Mouse (Mus musculus) heart, postnatal 4 days (tissue): Measurements from ENCODE around the gene Rnpep. TPM values are rescaled to one million over a fixed set of nuclear protein-coding genes. Genes with fewer than 3 reads are reported as not detected.
"Not testable (repeated sequence)": the region's sequence is repeated elsewhere in the genome, so short reads cannot be mapped to it uniquely, and the experiment has no call there.

Source experiments
- DNase-seq: peaks from one replicate; pipeline ENCODE4 v3.0.0; 2021
- total RNA-seq, 2 experiments: library from RNA; stranded (reverse); gene quantifications; 2 replicates each; pipeline ENCODE4 v1.2.3; 2021

Rnpep gene
- total RNA-seq, 2 experiments from 2014 or later: 18.9 to 23.3 TPM

DNA sequence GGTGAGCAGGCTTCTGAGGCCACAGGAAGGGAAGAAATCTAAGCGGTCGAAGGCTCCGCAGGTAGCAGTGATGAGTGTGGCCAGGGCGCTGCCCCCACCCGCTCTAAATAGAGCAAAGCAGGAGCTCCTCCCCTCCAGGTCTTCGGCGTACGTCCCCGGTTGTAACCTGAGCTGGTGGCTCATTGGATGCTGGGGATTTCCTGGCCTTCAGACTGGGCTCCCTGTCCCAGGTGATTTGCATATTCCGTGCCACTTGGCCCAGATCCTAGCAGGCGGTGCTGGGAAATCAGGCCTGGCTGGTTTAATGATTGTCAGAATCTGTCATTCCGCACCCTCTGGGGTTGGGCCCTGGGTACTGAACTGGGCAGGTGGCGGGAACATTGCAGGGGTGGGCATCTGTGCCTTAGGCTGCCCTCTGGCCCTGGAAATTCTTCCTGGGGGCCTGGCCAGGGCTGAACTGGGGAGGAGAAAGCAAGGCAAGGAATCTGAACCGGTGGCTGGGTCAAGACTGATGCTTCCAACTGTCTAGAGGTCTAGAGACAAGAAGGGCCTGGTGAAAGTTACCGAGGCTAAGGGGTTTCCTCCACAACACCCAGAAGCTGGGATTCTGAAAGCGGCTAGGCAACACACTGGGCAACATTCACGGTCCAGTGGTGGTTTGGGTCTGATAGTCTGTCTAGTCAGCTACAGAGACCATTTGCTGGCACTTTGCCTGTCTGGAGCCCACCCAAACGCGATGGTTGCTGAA lies 25.3 kb downstream of the Rnpep start, which contains the start of gene Elf3:
TSS of gene Elf3 (minus strand) at position 189 of the 748 bp plus-strand sequence.
- DNase-seq: peak; percentile 39

DNA sequence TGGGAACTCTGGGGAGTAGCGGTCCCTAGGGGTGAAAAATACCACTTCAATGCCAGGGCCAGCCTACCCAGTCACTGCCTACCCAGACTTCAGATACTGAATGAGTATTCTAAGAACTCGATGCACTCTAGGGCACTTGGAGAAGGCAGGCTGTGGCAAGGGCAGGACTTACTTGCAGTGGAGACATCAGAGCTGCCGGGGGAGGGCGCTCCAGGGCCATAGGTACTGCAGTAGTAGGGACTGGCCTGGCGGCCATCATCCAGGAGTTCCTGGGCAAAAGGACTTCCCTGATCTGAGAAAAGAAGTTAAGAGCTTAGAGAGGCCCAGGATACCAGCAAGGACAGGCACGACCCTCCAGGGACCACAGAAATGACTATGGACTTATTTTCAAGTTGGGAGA lies 27.6 kb downstream of the Rnpep start:
- peak; percentile 27 for DNase-seq

DNA sequence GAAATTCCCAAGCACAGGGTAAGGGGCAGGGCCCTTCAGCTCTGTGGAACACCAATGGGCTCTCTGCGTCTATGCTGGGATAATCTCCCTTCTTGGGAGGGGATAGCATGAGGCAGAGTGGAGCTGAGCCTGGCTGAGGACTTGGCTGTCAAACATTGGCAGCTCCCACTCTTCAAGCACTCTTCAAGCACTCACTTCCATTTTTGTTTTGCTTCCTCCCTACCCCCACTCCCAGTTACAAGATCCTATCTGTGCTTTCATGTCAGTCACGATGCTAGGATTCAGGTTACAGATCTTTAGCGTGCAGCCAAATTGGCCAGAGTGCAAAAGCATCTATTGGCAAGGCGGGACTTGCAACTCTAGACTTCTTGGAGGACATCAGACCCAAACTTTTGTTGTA lies 31.0 kb downstream of the Rnpep start:
- DNase-seq: no peak

DNA sequence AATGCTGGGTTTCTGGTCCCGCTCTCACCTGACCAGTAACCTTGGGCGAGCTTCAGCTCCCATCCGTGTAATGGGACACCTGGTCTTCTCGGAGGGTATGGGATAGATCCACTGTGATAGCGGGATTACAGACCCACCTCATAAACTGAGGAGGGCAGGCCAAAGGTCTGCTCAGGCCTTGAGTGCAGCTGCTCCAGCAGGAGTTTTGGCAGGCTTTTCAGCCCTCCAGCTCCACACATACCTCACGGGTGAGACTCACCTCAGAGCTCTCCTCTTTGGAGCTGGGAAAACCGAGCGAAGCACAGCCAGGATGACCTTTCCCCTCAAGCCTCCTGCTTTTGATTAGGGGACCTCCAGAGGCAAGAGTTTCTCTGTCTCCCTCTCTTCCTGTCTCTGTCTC lies 32.5 kb downstream of the Rnpep start:
- DNase-seq: no peak

DNA sequence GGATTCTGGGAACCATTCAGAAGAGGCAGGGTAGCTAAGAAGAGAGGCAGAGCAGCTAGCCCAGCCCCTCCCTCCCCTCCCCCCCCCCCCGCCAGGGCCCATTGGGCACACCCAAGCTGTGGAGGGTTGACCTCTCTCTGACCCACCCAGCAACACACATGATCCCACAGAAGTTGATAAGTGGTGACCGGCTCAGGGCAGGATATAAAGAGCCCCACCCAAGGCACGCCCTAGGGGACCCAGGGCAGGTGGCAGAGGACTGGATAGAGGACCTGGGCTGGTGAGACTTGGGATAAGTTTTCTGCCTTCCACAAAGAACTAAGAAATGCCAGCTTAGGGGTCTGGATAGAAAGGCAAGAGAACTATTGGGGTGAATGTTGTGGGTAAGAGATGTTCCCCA lies 33.2 kb downstream of the Rnpep start:
- no peak for DNase-seq

DNA sequence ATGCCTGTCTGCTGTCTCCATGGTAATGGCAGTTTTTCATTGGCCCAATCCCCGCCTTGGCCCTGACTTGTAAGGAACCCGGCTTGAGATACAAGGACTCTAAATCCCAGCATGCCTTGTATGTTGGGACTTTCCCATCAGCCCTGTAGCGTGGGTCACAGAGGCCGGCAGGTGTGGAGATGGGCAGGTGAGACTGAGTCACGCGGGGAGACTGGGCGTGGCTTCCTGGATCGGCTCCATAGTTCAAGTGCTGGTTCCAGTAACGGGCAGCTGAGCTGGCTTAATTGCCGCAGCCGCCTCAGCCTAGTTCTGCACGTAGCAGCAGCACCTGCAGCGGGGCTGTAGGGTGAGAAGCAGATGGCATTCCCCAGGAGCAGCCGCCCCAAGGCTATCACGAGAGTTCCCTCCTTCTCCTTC lies 35.4 kb downstream of the Rnpep start:
- no peak for DNase-seq

DNA sequence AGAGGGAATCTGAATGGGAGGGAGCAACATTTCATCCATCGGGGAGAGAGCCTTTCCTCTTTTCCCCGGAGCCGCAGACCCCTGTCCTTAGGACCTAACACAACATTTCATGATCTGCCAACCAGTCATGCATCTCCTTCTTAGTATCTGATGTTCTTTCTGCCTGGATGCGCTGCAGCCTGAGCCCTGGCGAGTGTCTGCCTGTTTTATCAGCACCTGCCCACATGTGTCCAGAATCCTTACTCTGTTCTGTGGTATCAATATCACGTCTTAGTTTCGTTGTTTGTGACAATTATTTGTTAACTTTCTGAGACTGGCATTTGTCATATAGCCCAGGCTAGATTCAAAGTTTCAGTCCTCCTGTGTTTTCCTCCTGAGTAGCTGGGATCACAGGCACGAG lies 39.9 kb downstream of the Rnpep start:
- no peak for DNase-seq

DNA sequence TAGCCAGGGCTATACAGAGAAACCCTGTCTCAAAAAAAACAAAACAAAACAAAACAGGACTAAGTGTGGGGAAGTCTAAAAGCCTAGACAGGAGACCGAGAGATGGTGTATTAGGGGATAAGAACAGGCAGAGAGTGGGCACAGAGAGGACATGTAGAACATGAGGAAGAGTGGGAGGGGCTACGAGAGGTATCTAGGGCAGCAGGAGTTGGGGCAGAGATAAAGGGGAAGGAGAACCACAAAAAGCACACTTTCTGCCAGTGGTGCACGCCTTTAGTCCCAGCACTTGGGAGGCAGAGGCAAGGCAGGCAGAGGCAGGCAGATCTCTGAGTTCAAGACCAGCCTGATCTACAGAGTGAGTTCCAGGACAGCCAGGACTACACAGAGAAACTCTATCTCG lies 43.7 kb downstream of the Rnpep start:
- DNase-seq: not testable (repeated sequence)

DNA sequence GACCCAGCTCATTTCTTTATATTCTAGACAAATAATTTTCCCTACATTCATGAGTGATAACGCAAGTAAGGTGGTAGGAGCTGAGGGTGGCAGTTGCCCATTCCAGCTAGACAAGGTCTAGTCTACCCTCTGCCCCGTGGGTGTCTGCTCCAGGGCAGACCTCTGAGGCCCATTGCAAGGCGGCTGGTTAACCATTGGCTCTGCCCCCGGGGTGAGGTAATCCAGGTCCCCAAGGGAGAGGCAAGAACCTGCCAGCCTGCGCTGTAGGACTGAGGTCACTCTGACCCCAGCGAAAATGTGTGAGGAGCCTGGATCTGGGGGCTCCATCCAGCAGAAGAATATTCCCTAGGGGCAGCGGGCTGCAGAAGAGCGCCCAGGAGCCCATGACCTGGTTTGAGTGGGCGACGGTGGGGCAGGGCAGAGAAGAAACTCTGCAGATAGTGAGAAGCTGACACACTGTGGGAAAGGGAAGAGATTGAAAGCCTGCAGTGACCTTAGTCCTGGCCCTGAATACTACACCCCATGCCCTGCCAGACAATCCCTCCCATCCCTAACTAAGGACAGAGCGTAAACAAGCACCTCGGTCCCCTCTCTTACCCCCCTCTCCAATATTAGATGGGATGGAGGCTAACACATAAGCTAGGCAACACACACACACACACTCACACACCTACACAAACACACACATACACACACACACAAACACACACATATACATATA lies 46.6 kb downstream of the Rnpep start:
- DNase-seq: no peak

DNA sequence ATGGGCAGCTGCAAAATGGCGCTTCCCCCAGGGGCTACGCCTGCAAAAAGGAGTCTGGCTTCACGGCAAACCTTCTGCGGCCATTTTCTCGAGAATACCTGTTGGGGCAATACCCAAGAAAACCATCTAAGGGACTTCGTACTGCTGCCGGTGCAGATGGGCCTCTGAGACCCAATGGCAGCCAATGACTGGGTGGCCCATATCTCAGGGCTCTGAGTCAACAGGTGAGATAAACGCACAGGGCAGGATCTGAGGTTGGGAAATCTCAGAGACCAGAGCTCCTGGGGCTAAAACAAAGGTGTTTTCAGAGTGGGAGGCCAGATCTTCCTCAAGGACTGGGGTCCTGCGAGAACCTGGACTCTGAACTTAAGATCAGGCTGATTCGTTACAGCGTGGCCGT lies 49.1 kb downstream of the Rnpep start:
- no peak for DNase-seq

DNA sequence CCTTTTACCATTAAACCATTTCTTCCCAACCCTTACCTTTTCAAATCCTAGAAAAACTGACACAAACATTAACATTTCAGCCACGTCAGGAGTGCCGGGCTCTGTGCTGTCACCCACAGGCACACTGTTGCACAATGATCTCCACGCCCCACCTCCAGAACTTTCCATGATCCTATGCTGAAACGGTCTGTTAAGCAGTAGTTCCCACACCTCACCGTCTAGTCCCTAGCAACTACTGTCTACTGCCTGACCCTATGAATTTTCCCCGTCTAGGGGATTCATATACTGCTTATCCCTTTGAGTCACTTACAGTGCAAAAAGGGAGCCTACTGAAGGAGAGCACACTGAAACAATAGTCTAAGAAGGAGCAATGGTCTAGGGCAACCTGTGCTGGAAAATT lies 49.9 kb downstream of the Rnpep start:
- DNase-seq: no peak

DNA sequence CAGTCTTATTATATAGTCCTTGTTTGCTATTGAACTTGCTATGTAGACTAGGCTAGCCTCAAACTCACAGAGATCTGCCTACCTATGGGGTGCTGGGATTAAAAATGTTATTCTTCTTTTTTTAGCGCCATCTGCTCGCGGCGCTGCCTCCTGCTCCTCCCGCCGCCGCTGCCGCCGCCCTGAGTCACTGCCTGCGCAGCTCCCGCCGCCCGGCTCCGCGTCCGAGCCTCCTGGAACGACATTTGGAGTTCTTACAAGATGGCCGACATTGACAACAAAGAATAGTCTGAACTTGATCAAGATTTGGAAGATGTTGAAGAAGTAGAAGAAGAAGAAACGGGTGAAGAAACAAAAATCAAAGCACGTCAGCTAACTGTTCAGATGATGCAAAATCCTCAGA lies 52.0 kb downstream of the Rnpep start:
- DNase-seq: not testable (repeated sequence)

DNA sequence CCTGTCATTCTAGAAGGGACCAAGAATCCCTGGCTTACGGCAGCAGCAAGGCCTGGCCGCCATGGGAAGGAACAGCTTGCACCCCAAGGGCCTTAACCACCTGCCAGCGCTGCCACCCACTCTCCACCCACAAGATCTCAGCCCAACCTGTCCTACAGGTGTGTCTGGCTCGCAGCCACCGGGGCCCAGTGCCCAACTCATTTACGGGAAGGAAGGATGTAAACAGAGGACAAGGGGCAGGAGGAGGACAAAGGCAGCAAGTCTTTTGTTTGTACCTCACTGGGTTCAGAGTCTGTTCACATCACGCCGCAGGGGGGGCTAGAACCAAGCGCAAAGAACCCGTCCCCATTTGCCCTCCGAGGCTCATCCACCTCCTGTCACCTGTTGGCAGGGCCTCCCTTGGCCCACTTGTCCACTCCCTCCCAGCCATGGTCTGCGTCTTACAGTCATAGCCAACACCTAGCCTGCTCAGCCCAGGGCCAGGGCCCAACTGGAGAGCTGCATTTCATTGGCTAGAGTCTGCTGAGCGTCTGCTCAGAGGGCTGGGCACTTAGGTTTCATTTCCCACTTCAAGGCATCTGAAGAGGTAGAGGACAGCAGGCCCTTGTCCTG lies 56.4 kb downstream of the Rnpep start:
- no peak for DNase-seq

DNA sequence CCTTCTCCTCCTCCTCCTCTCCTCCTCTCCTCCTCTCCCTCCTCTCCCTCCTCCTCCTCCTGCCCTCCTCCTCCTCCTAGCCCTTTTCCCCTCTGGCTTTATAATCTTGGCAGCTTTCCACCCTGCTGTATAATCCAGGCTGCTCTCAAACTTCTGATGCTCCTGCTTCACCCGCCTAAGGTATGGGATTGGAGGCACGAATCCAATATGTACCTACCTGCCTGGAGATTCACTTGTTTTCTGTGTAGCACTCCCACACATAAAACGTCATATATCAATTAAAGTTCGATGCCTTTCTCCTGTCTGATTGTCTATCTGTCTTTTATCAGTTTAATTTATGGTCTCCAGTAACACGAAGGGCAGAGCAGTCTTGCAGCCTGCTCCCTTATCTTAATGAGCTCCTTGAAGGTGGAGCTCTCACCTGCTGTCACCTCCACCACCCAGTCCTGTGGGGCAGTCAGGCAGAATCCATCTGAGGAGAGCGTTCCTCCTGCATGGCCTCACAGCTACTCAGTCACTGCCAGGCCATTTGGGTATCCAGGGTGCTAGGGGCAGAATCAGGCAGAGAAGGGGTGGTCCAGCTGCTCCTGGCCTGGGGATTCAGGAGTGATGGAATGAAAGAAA lies 58.8 kb downstream of the Rnpep start:
- no peak for DNase-seq

DNA sequence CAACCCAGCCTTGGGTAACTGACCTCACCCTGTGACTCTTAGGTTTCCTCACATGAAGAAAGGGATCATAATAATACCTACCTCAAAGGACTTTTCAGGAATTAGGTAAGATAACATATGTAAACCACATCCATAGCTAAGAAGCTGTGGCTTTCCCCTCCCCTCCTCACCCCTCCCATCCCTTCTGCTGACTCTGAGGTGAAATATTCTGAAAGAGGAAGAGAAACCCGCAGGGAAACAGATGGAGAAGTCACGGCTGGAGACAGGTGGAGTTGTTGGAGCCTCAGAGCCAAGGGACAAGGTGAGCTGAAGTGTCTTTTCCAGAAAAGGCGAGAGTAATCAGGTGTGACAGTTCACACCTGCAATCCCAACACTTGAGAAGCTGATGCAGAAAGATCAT lies 59.7 kb downstream of the Rnpep start:
- no peak for DNase-seq

DNA sequence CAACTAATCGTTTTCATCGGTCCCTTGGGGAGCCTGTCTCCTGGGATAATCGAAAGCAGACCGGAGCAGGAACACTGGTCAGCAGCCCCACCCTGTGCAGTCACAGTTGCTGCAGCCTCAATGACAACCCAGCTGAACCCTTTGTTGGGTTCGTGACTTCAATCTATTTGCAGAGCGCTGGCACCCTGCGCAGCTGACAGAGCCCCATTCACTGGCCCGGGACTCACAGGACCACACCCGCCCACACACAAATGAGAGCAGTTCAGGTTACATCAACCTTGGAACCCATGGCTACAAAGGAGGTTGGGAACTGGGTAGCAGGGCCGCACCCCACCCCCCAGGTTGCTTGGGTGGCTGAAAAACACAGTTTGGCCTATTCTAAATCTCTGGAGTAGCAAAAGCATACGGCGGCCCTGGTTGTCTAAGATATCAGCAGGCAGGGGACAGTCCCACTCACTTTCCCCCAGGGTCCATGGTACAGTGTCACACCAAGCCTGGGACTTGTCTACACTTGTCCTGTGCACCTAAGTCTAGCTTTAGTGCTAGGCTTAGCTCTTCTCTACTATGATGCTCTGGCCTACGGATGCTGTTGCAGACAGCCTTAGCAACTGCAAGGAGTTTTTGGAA lies 66.2 kb downstream of the Rnpep start:
- DNase-seq: no peak

DNA sequence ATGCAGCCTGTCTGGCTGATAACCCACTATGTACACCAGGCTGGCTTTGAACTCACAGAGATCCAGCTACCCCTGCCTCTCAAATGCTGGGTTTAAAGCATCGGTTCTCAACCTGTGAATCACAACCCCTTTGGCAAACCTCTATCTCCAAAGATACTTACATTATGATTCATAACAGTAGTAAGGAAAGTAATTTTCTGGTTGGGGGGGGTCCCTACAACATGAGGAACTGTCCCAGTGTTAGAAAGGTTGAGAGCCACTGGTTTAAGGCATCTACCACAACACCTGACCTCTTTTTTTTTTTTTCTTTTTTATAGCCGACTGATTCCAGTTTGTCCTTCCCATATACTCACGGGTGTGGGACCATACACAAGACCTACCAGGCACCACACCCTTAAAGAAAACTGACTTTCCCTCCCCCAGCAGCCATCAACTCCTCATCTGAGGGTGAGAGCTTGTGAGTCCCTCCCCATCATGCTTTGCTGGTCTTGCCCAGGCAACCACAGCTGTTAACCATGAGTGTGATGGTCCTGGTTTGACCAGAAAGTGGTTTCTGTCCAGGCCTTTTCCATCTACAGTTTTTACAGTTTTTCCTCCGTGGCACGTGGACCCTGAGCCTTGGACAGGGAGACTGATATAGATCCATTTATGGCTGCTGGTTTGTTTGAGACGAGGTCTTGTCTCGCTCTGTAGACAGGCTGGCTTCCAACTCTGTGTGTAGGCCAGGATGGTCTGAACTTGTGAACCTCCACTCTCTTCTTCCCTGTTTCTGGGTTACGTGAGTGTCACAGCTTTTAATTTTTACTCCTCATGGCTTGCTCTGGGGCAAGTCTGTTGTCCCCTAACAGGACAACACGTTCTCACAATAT lies 69.9 kb downstream of the Rnpep start:
- no peak for DNase-seq
